Mouse (Mus musculus): ENCODE measurements around the gene Mov10l1.
A peak's percentile ranks its signal among the peaks of the same experiment; 100 is the strongest.

Mov10l1 gene

DNA sequence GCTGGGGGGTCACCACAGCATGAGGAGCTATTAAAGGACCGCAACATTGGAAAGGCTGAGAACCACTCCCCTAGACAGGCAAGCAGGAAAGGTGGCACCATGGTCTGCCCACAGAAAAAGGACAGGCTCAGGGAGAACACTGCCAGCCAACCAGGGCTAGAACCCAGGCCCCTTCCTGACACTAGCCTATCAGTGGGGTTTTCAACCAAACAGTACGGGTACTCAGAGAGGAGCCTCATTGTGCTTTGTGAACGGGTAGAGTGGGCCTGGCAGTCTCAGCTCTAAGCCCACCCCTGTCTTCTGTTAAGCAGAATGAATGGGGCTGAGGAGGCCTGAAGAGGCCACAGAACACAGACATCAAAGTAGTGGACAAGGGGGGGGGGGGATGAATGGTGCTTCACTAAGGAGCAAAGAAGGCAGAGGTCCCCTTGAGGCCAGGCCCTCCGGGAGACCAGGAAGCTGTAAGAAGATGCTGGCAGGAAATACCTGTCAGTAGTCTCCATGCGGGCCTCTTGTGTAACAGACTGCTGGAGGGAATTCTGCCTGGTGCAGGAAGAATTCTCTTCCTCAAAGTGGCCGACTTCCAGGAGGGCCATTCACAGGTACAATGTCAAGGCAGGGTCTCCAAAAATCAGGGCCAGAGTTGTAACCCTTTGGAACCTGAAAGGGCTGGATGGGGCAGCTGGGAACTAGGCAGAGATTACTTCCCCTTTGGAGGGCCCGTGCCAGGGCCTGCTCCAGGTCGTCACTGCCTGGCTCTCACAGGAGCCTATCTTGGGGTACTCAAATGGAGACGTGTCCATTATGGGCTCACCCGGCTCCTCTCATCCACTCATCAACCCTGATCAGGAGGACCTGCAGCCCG lies 92.1 kb downstream of the Mov10l1 start, which contains the start of gene Trabd:
Gene Trabd (plus strand): TSS at position 512 of the 865 bp plus-strand sequence.
- no peak for DNase-seq (ENCODE audit: low spot score)

DNA sequence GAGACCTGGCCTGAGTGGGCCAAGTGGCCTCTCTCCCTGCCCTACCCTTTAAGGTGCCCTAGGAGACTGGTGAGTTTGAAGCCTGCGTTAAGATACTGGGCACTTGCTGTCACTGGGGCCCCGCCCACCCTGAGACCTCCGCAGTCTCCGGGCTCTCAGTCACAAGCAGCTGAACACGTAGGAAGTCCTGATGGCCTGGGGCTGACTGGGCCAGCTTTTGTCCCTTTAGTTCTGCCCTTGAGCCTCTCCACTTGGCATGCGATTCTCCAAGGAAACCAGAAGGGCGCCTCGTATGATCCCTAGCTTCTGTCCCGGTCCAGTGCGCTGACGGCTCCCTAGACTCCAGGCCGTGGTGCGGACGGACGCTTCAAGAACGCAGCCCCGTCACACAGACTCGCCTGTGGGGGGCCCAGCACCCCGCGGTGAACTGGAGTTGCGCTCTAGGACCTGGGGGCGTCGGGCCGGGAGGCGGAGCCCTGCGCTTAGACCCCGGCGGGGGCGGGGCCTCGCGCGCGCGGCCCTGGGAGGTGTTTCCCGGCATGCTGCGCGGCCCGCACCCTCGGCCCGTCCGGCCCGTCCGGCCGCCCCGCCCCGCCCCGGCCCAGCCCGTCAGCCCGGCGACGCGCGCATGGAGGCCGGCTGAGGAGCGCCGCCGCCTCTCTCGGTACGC lies 92.9 kb downstream of the Mov10l1 start:
- peak; percentile 87 for DNase-seq (ENCODE audit: low spot score)

DNA sequence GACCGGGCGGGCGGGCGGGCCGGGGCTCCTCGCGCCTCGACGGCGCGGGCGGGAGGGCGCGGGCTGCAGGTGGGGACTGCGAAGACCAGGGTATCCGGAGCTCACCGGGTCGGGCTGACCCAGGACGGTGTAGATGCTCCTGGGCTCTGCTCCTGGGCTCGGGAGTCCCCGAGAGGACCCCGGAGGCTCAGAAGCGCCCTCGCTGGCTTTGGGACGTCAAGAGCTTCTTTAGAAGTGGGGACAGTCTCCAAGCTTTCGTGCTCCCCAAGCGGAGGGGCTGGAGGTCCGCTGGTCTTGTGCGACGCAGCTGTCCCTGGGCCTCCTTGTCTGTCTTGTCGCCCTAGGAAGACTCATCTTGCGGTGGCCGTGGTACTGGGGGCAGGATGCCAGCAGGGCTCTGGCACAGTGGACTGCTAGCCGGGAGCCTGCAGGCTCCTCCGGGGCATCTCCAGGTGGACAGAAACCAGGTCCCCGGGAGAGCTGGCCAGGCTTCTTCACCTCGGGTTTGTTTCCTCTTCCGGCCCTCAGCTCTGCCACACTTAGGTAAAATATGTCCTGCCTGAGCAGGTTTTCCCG lies 93.5 kb downstream of the Mov10l1 start:
- peak; percentile 55 for DNase-seq (ENCODE audit: low spot score)

DNA sequence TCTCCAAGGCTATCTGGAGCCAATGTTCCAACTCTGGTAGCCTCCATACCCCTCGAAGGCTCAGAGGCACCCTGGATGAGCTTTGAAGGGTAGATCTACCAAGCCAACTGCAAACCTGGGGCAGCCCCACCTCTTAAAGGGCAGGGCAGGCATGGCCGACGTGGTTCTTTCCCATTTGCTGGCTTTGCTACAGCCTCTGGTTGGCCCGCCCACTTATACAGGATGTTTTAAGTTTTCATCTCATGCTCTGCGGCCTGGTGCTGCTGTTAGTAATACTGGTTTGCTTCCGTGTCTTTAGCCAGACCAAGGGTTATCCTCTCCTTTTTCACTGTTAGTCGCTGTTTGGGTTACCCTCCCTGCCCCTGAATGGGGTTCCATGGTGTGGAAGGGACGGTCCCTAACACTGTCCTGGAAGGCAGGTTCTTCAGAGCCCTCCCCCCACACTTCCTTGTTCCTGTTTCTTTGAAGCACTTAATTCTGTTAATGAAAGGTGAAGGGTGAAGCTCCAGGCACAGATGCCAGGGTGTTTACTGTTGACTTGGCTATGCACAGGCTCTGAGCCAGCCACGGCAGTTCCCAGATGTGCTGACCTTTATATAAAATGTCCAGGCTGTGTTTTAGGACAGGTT lies 95.6 kb downstream of the Mov10l1 start:
- DNase-seq (ENCODE audit: low spot score), result peak; percentile 74

DNA sequence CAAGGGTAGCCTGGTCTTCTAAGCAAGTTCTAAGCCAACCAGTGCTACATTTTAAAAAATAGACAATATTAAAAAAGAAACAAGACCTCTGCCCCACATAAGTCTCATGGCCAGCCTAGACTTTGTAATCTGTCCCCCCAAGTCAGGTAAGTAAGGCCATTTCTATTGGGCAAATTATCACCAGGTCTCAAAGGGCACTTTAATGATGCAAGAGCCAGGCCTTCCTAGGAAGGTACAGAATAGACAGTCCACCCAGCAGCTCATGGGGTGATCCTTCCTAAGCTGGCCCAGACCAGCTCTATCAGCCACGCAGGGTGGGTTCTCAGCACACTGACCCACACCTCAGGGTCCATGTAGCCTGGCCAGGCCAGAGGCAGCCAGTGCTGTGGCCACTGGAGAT lies 101.2 kb downstream of the Mov10l1 start:
- no peak for DNase-seq (ENCODE audit: low spot score)

DNA sequence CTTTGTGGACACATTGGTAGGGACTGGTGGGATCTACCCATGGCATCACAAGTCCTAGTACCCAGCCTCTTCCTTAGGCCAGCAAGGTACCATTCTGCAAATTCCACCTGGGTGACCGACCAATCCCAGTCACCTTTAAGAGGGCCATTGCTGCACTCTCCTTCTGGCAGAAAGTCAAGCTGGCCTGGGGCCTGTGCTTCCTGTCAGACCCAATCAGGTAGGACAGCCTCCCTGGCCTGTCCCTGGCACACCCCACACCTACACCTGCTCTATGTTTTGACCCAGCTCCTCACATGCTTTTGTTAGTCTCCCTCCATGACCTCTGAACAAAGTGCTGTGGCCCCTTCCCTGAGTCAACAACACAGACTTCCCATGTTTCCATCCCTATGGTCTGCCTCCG lies 102.1 kb downstream of the Mov10l1 start:
- DNase-seq (ENCODE audit: low spot score), result no peak

DNA sequence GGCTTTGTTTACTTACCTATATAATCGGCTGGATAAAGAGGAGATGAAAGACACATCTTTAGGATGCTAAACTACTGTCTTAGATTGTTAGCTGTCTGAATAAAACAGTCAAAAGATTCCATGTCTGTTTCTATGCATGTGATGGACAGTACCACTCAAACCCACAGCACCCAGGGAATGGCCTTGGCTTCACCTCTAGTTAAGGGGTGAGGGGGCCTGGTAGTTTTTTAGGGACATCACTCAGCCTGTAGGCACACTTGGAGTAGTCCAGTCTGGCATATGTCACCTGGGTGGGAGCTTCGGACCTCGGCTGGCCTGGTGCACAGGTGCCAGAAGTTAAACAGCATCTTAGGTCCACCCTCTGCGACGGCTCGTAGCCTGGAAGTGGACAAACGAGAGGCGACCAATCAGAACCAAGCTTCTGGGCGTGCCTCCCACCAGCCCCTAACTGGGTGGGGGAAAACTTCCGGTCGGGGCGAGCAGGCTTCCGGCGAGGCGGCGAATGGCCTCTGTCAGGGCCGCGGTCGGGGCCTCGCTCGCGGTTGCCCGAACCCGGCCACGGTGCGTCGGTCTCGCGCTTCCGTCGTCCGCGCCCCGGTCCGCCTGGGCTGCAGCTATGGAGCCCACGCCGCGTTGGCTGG lies 106.0 kb downstream of the Mov10l1 start, which contains the start of gene Selenoo:
Gene Selenoo (plus strand): TSS at position 478 of the 641 bp plus-strand sequence.
- DNase-seq (ENCODE audit: low spot score), result peak; percentile 93

DNA sequence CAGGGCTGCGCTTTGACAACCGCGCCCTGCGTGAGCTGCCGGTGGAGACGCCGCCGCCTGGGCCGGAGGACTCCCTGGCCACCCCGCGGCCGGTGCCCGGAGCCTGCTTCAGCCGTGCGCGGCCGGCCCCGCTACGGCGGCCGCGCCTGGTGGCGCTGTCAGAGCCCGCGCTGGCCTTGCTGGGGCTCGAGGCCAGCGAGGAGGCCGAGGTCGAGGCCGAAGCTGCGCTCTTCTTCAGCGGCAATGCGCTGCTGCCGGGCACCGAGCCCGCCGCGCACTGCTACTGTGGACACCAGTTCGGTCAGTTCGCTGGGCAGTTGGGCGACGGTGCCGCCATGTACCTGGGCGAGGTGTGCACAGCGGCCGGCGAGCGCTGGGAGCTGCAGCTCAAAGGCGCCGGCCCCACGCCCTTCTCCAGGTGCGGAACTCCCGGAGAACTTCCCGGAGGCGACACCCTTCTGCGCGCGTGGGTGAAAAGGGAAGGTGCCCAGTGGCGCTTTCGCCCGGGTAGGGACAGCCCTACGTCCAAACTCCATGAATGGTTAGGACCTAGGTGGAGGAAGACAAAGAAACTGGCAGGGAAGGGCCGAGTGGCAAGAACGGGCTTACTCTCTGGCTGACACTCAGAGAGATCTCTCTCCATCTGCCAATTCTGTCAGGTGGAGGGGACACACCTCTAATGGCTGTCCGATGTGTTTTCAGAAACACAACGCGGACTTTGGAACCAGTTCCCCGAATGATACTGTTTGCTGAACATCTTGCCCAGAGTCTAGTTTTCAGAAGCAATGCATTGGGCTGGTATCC lies 106.7 kb downstream of the Mov10l1 start:
- DNase-seq (ENCODE audit: low spot score), result peak; percentile 22

DNA sequence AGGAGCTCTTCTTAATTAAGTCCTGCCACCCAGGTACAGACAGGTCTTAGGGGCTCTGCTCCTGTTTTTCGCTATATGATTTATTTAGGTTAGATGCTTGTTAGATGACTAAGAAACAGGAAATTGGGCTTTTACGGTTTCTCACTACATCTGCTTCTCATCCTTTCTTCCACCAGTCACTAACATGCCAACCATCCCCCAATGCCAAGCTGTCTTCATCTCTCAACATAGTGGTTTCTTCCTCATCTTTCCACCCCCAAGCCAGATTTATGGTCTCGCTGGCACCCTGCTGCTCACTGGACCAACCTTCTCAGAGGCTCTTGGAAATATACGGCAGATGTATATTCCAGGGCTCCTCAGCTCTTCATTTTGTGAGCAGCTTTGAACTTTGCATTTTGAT lies 108.0 kb downstream of the Mov10l1 start:
- DNase-seq (ENCODE audit: low spot score), result no peak

DNA sequence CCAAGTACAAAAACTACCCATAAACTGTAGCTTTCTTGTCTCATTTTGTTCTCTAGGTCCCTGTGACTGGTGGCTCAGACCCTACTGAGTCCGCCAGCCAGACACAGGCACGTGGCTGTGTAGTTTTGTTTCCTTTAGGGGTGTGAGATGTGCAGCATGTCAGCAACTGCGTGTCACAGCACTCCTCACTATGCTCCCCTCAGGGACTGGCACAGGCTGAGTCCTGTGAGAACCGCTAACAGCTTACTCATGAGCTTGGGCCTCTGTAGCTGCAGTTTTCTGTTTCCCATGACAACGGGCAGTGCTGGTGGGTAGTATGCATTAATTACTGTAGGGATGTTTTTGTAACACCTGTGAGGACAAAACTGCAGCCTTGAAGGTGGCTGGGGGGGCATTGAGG lies 109.5 kb downstream of the Mov10l1 start:
- DNase-seq (ENCODE audit: low spot score), result no peak

DNA sequence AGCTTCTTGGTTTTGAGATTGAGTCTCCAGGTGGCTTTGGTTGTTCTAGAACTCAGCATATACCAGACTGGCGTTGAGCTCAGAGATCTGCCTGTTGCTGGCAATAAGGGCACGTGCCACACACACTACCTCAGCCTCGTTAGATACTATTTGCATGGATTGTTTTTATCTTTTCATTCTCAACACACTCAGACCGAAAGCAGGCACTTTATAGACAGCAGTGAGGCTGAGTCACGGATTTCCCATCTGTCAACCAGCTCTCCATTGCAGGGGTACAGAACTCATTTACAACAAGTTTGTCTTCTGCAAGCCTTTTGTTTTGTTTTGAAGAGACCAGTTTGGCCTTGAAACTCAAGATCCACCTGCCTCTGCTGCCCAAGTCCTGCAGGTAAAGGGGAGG lies 114.7 kb downstream of the Mov10l1 start:
- DNase-seq (ENCODE audit: low spot score), result no peak

DNA sequence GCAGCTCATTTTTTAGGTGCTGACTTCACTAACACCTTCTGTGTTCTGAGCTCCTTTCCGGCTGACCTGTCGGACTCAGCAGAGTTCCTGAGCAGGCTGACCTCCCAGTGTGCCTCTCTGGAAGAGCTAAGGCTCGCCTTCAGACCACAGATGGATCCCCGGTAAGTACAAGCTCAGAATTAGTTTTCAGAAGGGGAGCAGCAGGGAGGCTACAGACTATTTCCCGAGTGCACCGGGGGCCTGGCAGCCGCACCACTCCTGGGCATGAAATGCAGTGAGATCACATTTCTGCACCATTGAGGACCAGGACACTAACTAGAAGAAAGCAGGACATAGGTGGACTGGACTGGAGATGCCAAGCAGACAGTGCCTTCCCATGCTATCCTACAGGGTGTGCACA lies 115.9 kb downstream of the Mov10l1 start:
- no peak for DNase-seq (ENCODE audit: low spot score)

DNA sequence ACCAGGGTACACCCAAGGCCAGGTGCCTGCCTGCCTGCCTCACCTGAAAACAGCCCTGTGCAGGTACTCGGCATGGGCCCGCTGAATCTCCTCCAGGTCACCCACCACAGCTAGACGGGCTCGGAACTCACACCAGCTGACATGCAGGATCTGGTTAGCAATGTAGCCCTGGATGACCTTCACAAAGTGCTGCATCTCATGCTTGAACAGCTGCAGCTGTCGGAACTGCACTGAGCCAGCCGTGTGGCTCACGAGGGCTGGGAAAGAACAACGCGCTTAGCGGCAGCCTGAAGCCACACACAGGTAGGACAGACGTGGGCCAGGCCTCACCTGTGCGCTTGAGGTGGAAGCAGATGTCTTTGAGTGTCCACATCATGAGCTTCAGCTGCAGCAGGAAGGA lies 118.1 kb downstream of the Mov10l1 start:
- DNase-seq (ENCODE audit: low spot score), result no peak

DNA sequence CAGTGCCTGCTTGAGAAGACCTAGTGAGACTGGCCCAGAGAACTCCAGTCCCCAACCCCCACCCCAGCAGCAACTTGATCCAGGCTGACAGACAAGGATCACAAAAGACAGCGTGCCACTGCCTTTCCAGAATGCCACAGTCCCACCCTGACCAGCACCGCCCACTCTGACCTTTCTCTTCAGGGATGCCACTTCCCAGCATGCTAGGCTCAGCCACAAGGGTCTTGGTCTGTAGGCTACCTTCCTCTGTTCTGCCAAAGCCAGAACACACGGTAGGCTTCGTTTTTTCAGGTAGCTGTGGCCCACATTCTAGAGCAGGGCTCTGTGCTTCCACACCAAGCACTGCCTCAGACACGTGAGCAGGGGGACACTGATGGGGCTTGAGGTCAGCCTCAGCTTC lies 119.9 kb downstream of the Mov10l1 start:
- DNase-seq (ENCODE audit: low spot score), result no peak

DNA sequence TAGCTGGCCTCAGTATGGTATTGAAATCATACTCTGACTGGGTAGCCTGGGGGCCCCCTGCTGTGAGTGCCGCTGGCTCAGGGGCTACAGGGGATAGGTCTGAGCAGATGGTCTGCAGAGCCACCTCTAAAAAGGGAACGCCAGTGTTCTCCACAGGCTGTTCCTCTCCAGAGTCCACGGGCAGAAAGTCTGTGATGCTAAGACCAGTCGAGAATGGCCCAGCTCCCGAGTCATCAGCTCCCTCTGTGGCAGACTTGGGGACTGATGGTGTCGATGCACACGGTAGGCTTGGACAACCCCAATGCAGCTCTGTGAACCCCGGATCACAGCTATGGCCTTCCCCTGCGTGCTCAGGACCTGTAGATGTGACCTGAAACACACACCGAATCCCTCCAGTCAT lies 121.2 kb downstream of the Mov10l1 start:
- no peak for DNase-seq (ENCODE audit: low spot score)

DNA sequence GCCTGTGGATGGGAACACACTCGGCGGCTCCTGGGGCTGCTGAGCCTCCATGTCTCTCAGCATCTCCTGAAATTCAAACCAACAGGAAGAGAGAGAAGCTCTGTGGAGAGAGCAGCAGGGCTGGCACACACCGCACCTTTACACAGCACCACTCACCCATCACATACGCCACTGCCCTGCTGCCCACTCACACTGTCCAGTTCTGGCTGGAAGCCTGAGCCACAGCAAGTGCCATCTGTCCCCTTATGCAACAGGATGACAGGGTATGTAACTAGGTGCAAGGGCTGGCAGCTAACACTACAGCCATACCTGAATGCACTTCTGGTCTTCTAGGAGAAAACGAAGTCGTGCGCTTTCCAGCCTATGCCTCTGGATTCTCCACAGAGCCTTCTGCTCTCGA lies 121.7 kb downstream of the Mov10l1 start:
- no peak for DNase-seq (ENCODE audit: low spot score)

Data from urinary bladder, postnatal 14 days (tissue).